Mouse (Mus musculus) brain, adult 2 months (tissue): ENCODE measurements around the gene C2cd2l.
A peak's percentile ranks its signal among the peaks of the same experiment; 100 is the strongest.

Experiments
- DNase-seq: peaks from one replicate; pipeline ENCODE4 v3.0.0; 2011; ENCODE audit warnings: low read depth, low spot score

The C2cd2l gene

DNA sequence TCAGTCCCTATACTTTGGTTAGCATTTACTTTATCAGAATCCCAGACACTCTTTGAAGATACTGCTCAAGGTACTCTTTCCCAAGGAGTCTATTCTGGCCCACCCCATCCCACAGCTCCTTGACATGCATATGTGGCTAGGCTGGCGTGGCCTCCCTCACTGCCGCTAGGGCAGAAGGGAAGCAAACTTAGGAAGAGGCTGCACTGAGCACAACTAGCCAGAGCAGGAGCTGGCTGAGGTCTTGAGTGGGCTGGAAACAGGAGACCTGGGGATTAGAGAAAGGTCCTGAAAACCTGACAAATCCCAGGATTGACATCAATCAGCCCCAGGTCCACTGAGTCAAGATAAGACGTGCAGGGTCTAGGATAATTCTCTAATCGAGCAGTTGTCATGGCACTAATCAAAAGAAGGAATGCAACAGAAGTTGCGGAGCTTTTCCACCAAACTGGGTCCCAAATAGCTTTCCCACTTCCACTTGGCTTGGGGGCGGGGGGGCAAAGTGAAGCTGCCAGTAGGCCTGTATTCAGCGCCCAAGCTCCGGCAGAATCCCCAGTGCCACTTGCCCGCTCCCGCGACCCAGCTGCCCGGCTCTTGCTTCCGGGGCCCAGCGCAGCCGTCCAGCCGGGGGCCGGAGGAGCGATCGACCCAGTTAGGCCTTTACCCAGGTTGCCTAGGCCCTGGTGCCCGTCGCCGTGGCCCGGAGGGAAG is 52.6 kb downstream of the C2cd2l start:
- DNase-seq = peak; percentile 25

- peak; percentile 84 for DNase-seq
Measured at GRCm38 (mm10) chr9:44266478-44267226, 53.4 kb downstream of the C2cd2l start.

DNA sequence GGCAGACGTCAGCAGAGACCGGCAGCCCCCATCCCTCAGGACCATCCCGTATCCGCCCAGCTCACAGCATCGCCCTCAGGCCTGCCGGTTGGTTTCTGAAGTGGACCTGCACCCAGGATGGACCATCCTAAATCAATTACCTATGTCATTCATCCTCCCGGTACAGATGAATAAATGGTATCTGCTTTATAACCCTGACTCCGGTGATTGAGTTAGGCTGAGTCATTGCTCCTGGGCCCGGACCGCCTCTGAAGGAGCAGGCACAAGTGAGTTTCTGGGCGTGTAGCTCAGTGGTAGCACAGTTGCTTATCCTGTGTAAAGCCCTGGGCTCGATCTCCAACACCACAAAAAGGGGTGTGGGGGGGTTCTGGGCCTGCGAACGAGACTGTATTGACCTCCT is 58.7 kb downstream of the C2cd2l start:
- no peak for DNase-seq
